Mouse (Mus musculus) testis, adult 2 months (tissue): ENCODE measurements at regions not wholly inside any gene's neighbourhood (a gene's known extent, or its start where the extent isn't known, plus 50 kb on each side); places are given as distances from the start of the nearest gene placed in this dataset.

Source experiments
- H3K27ac ChIP-seq: fragments of 200-500 bp; 2 replicates; pipeline ENCODE4 v1.5.1; 2012; ENCODE audit warnings: low read depth, low read length; ENCODE audit not compliant: control insufficient read depth, insufficient read depth
- H3K27me3 ChIP-seq: fragments of 200-500 bp; 2 replicates; pipeline ENCODE4 v1.6.1; 2012; ENCODE audit warnings: mild to moderate bottlenecking, low read length, moderate library complexity; ENCODE audit not compliant: control insufficient read depth, insufficient read depth
- H3K36me3 ChIP-seq: fragments of 200-500 bp; 2 replicates; pipeline ENCODE4 v1.6.1; 2012; ENCODE audit warnings: mild to moderate bottlenecking, low read length; ENCODE audit not compliant: control insufficient read depth, insufficient read depth
- H3K4me1 ChIP-seq: fragments of 200-500 bp; 2 replicates; pipeline ENCODE4 v1.6.1; 2012; ENCODE audit warnings: low read length; ENCODE audit not compliant: control insufficient read depth, insufficient read depth
- H3K4me3 ChIP-seq: fragments of 200-500 bp; 2 replicates; pipeline ENCODE4 v1.5.1; 2012; ENCODE audit warnings: low read depth, mild to moderate bottlenecking, low read length, moderate library complexity, mixed read lengths; ENCODE audit not compliant: control insufficient read depth
- CTCF ChIP-seq: fragments of 200-500 bp; IDR thresholded peaks from 2 replicates; pipeline ENCODE4 v1.5.1; 2012; ENCODE audit warnings: low read depth, mild to moderate bottlenecking, inconsistent platforms, low read length, moderate library complexity; ENCODE audit not compliant: control insufficient read depth, insufficient read depth, insufficient replicate concordance
- POLR2A ChIP-seq: fragments of 200-500 bp; IDR thresholded peaks from 2 replicates; pipeline ENCODE4 v1.6.1; 2012; ENCODE audit warnings: low read depth, mild to moderate bottlenecking, inconsistent platforms, low read length, moderate library complexity; ENCODE audit not compliant: control insufficient read depth

DNA sequence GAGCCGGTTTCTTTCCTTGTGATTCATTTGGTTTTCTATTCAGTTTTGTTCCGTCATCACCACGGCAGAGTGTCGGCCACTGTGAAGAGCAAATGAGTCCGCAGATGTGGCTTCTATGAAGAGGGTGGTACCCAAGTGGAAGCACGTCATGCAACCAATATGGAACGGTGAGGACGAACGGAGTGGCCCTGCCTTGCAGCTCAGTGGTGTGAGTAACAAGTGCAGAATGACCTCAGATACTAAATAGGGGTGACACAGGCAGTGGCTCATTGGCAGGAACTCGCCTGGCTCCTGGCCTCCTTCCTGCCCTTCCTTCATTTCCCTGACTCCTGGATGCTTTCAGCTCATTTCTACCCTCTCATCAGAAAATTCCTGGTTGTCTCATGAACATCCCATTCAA, 60.6 kb upstream of the Podxl start:
- TF ChIP-seq POLR2A, result no peak
- no peak for TF ChIP-seq CTCF
- Histone ChIP-seq H3K4me3 (no peak overlapping the region), H3K36me3 (no peaks in the 10 kb centered on the region), H3K27ac (no peak overlapping the region), H3K27me3 (no peaks in the 10 kb centered on the region), H3K4me1 (no peaks in the 10 kb centered on the region)

DNA sequence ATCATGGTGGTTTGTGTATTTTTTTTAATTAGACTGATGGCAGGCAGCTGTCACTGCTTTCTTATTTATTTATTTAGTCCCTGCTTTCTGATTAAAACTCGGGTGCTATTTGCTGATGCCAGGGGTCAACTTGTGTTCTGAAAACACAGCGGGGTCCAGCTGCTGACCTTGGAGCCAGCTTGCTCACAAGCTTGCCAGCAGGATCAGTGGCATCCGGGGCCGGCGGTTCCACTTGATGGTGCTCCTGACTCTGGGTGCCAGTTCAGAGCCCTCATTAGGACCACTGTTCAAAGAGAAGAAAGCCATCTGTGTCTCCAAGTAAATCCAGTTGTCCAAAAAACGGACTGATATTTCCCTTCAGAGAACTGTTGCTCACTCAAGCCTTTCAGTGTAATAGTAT, 57.2 kb upstream of the Podxl start:
- no peak for TF ChIP-seq CTCF
- TF ChIP-seq POLR2A, result no peak
- H3K4me3 ChIP-seq, result no peak overlapping the region
- H3K27me3 ChIP-seq, result no peaks in the 10 kb centered on the region
- no peak overlapping the region for H3K27ac ChIP-seq
- H3K4me1 ChIP-seq, result no peaks in the 10 kb centered on the region
- no peaks in the 10 kb centered on the region for H3K36me3 ChIP-seq

DNA sequence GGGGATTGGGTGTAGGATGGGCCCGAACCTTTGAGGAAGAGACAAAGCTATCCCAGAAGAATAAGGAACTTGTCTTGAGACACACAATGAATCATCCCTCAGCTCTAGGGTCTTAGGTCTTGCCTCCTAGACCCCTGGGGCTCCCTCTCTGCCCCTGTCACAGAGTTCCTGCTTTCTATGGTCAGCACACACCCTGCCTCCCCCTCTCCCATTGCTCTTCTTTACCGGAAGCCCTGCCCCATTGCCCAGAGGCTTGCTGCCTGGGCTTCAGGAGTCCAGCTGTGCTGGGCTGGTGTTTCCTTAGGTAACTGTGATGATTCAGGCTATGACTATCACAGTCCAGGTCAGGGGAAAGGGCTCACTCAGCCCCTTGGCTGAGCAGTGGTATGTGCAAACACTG, 55.1 kb upstream of the Podxl start:
- H3K27ac ChIP-seq, result no peak overlapping the region
- no peak for TF ChIP-seq POLR2A
- TF ChIP-seq CTCF, result no peak
- H3K27me3 ChIP-seq, result no peaks in the 10 kb centered on the region

DNA sequence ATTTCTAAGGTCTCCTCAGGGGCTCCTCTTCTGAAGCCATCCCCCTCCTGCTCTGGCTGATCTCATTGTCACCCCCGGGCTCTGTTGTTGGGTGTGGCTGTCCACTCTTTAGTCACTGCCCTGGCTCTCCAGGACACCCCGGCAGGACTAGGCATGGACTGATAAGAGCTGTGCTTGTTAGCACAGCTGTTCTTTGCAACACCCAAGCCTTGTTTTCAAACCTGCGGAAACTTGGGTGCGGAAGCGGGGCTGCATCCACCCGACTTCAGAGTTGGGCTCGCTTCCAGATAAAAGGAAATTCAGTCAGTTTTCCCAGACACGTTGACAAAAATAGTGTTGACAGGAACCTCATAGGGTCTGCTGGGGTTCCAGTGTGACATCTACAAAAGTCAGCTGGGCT, 53.6 kb upstream of the Podxl start:
- Histone ChIP-seq H3K27ac (no peak overlapping the region), H3K36me3 (no peaks in the 10 kb centered on the region), H3K27me3 (no peaks in the 10 kb centered on the region), H3K4me3 (no peak overlapping the region), H3K4me1 (peaks cover 2% of the 10 kb centered on the region)
- TF ChIP-seq CTCF (no peak), POLR2A (no peak)

More for the DNA sequence above, 55.1 kb upstream of the Podxl start:
- Histone ChIP-seq H3K36me3 (no peaks in the 10 kb centered on the region), H3K4me1 (no peaks in the 10 kb centered on the region), H3K4me3 (no peak overlapping the region)

DNA sequence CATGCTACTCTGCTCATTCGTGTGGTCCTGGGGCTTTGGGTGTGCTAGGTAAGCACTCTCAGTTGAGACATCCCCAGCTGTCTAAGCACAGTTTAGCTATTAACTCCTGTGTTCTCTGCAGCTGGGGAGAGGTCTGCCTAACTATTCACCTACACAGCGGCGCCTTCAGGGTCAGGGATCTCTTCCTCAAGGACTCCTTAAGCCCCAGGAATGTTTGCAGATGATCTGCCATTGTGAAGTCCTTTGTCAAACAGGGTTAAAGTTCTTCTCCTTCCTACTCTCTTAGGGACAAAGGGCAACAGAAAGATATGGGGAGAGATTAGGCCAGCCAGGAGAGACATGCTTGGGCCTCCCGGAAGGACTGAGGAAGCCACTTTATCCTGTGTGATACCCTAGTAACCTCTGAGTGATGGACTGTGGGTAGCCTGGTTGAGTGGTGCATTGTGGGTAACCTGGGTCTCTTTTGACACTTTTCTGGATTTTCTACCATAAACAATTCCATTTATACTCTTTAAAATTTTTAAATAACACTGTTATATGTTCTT, 51.7 kb upstream of the Podxl start:
- Histone ChIP-seq H3K4me3 (no peak overlapping the region), H3K27ac (no peak overlapping the region), H3K36me3 (no peaks in the 10 kb centered on the region), H3K27me3 (no peaks in the 10 kb centered on the region), H3K4me1 (peaks cover 2% of the 10 kb centered on the region)
- TF ChIP-seq CTCF, result no peak
- no peak for TF ChIP-seq POLR2A

DNA sequence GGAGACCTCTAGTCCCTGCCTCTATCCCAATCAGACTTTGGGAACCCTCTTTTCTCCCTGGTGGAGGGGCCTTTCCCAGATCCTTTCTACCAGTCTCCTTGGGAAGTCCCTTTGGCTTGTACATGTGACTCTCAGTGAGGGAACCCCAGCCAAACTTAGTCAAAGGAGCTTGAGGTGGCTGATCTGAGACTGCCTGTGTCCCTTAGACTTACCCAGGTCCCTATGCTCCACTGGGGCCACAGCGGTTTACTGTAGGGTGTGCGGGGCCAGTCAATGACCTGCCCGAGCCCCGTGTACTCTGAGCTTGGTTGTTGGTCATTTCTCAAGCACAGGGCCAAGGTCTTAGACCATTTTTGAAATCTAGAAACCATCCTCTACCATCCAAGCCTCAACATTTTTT, 50.8 kb upstream of the Podxl start:
- Histone ChIP-seq H3K4me3 (no peak overlapping the region), H3K36me3 (no peaks in the 10 kb centered on the region), H3K27ac (no peak overlapping the region), H3K27me3 (no peaks in the 10 kb centered on the region), H3K4me1 (peaks cover 2% of the 10 kb centered on the region)
- no peak for TF ChIP-seq POLR2A
- no peak for TF ChIP-seq CTCF

DNA sequence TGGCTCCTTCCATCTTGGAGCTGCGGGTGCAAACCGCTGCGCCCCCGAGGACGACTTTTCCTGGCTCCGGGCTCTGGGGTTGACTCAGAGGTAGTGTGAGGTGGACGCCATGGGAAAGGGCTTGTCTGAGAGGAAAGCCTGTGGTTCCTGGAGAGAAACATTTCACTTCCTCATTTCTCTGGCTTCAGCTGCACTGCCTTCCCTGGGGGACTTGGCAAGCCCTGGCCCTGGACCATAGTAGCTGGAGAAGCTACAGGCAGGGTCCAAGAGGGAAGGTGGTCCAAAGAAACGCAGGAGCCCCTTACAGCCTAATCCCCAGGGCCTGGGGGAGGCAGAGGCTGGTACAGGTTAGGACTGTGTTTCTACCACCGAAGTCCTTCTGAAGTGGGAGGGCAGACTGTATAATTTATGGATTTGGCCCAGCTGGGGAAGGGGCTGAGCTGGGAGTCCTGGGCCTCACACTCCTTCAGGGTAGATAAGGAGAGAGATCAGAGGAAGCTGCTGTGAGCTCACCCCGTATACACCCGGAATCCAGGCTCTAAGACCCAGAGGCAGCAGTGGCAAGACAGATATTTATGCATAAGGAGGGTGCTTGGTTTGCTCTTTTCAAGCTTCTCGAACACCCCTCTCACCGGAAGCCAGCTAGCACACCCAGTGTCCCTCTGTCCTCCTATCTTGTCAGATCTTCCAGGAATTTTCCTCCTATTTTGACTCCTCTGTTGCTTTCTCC, 50.0 kb upstream of the Podxl start:
- Histone ChIP-seq H3K36me3 (no peaks in the 10 kb centered on the region), H3K27ac (no peak overlapping the region), H3K4me1 (peaks cover 2% of the 10 kb centered on the region), H3K27me3 (no peaks in the 10 kb centered on the region), H3K4me3 (no peak overlapping the region)
- TF ChIP-seq POLR2A (no peak), CTCF (no peak)
